Mouse (Mus musculus) midbrain, postnatal 0 days (tissue): ENCODE data around the gene Inava. TPM values are rescaled to one million over a fixed set of nuclear protein-coding genes. Genes with fewer than 3 reads are reported as not detected.

Experiments used
- ATAC-seq: fragments of 200-750 bp; cut with Nextera tagmentation; 2 replicates; pipeline ENCODE4 v1.8.0; 2017; ENCODE audit warnings: moderate number of reproducible peaks, mild to moderate bottlenecking, moderate TSS enrichment, moderate library complexity; ENCODE audit not compliant: low FRiP score
- DNase-seq: peaks from one replicate; pipeline ENCODE4 v3.0.0-alpha.2; 2015; ENCODE audit warnings: low spot score
- H3K27ac ChIP-seq: fragments of 300-500 bp; sonication (generic); 2 replicates; pipeline ENCODE4 v1.5.1; 2014; ENCODE audit warnings: low read depth, mild to moderate bottlenecking, low read length, mixed read lengths
- H3K27me3 ChIP-seq: fragments of 300-500 bp; sonication (generic); 2 replicates; pipeline ENCODE4 v1.6.1; 2014; ENCODE audit warnings: low read length, control low read depth, mixed read lengths; ENCODE audit not compliant: insufficient read depth
- H3K36me3 ChIP-seq: fragments of 300-500 bp; sonication (generic); 2 replicates; pipeline ENCODE4 v1.6.1; 2014; ENCODE audit warnings: low read length, control low read depth, mixed read lengths; ENCODE audit not compliant: insufficient read depth
- H3K4me1 ChIP-seq: fragments of 300-500 bp; sonication (generic); 2 replicates; pipeline ENCODE4 v1.6.1; 2014; ENCODE audit warnings: mild to moderate bottlenecking, control low read depth, antibody characterized with exemption, low read length, mixed read lengths; ENCODE audit not compliant: insufficient read depth
- H3K4me2 ChIP-seq: fragments of 300-500 bp; sonication (generic); 2 replicates; pipeline ENCODE4 v1.6.1; 2014; ENCODE audit warnings: low read depth, mild to moderate bottlenecking, low read length, mixed read lengths; ENCODE audit not compliant: poor library complexity, severe bottlenecking
- H3K4me3 ChIP-seq: fragments of 300-500 bp; sonication (generic); 2 replicates; pipeline ENCODE4 v1.5.1; 2014; ENCODE audit warnings: low read depth, mild to moderate bottlenecking, low read length, moderate library complexity
- H3K9ac ChIP-seq: fragments of 300-500 bp; sonication (generic); replicated peaks from 2 replicates; pipeline ENCODE4 v1.6.1; 2014; ENCODE audit warnings: mild to moderate bottlenecking, low read length, moderate library complexity, mixed read lengths; ENCODE audit not compliant: poor library complexity, severe bottlenecking
- H3K9me3 ChIP-seq: fragments of 300-500 bp; sonication (generic); 2 replicates; pipeline ENCODE4 v1.6.1; 2016; ENCODE audit warnings: low read length, control low read depth
- CTCF ChIP-seq: IDR thresholded peaks from 2 replicates; pipeline ENCODE4 v1.5.1; 2016; ENCODE audit warnings: antibody characterized with exemption, mild to moderate bottlenecking
- WGBS: fragments of 180-500 bp; shearing (Covaris S2); extraction: QIAGEN DNeasy Blood & Tissue Kit; methylation state at CpG from one replicate; pipeline ENCODE4 v1.1.7; 2014; 5-methylcytosine and 5-hydroxymethylcytosine counted together
- polyA plus RNA-seq: library from polyadenylated mRNA; unstranded; fragments of >200 nt; fragmentation: Nextera tagmentation; extraction: Ambion mirVana; gene quantifications from 2 replicates; pipeline ENCODE4 v1.2.1, GENCODE M21; 2015
- total RNA-seq: library from RNA; depleted of rRNA; stranded (reverse); fragments of >200 nt; gene quantifications from 2 replicates; pipeline ENCODE4 v1.2.3, GENCODE M21; 2014

Gene Inava
- total and polyA plus RNA-seq, 2 experiments from 2014 or later = 2.2 to 5.2 TPM

DNA sequence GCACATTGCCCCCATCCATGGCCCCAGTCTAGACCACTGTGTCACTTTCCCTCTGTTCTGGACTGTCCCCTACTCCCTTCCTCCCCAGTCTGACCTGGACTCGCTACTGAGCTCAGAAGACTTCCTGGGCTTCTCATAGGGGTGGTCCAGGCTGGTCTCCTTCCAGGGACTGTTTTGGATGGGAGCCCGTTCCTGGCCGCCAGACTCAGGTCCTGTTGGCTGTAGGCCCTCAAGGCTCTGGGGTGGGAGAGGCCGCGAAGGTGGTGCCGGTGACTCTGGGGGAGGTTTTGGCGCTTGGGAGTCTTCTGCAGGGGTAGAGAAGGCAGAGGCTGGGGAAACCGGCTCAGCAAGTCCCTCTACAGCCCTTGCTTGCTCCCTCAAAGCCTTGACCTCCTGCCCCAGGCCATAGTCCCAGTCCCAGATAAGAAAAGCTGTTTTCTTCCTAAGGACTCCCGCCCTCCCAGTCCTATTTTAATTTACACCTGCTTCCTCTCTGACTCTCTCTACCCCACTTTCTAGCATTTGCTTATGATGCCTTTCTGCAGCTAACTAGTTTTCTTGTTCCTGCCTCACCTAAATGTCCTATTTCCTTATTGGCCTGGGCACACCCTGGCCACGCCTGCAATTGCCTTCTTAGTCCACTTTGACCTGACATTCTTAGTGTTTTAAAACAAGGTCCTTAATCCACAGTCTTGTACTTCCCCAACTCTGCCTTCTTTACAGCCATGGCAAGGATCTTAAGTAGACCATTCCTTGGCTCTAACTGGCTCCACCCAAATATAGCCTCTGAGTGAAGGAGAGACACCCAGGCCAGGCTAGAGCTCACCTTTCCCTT lies 13.8 kb downstream of the Inava start:
- no peak for TF ChIP-seq CTCF
- 85% methylated on average over 10 of the region's 10 CpGs for WGBS
- no peaks in the 10 kb centered on the region for H3K36me3 ChIP-seq
- no peak overlapping the region for H3K4me3 ChIP-seq
- no peak overlapping the region for H3K4me2 ChIP-seq
- ATAC-seq = no peak
- no peak overlapping the region for H3K27ac ChIP-seq
- no peak overlapping the region for H3K9ac ChIP-seq
- no peak for DNase-seq
- H3K27me3 ChIP-seq = no peaks in the 10 kb centered on the region
- H3K9me3 ChIP-seq = no peaks in the 10 kb centered on the region
- 0 out of 2 replicates have a peak, but pooled peaks cover 4% of the 10 kb centered on the region for H3K4me1 ChIP-seq

DNA sequence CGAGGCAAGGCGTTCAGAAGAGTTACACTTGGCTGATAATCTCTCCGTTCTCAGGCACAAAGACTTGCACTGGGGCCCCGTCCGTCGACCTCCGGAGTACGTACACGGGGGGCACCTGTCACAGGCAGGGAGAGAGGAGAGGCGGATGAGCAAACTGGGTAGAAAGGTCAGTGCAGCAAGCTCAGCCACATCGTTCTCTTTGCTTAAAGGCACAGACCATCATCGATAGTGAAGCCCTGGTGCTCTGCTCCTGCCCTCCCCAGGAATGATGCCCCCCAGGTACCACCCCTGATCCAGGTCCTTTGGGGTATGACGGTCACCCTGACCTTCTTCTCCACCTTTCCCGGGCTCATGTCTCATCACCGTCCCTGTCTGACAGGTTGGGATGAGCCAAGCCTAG lies 19.8 kb downstream of the Inava start:
- no peak for ATAC-seq
- no peaks in the 10 kb centered on the region for H3K27me3 ChIP-seq
- H3K9ac ChIP-seq = no peak overlapping the region
- WGBS = 71% methylated on average over 15 of the region's 15 CpGs
- no peak for DNase-seq
- H3K27ac ChIP-seq = no peak overlapping the region
- no peak for TF ChIP-seq CTCF
- no peaks in the 10 kb centered on the region for H3K9me3 ChIP-seq
- H3K4me3 ChIP-seq = no peak overlapping the region
- H3K4me1 ChIP-seq = no peaks in the 10 kb centered on the region
- H3K36me3 ChIP-seq = no peaks in the 10 kb centered on the region
- H3K4me2 ChIP-seq = no peak overlapping the region

DNA sequence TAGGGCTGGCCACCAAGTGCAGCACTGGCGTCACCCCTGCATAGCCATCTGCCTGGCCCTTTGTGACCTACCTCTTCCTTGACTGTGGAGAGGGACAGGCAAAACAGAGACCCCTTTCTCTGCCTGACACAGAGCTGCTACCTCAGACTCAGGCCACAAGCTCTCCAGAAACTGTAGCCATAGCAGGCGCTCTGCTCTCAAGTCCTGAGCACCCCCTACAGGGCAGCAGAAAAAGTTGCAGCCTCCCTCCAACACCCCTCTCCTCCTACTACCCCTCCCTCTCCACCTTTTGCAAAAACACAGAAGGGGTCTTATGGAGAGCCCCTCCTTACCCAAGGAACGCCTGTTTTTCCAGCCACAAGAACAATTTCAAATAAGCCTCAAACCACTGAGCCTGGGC lies 21.3 kb downstream of the Inava start, which contains the start of gene Mroh3:
Gene Mroh3, minus strand, starts transcription at position 26 of the 400 bp plus-strand sequence.
- no peak within 1 kb of the TSS for H3K9ac ChIP-seq
- no peaks in the 10 kb centered on the region for H3K9me3 ChIP-seq
- peak; percentile 72 for TF ChIP-seq CTCF
- 54% methylated on average over 3 of the region's 3 CpGs for WGBS
- H3K4me2 ChIP-seq = no peak within 1 kb of the TSS
- H3K27ac ChIP-seq = no peak within 1 kb of the TSS
- no peak for ATAC-seq
- DNase-seq = peak; percentile 60
- no peaks in the 10 kb centered on the region for H3K27me3 ChIP-seq
- H3K4me3 ChIP-seq = no peak within 1 kb of the TSS
- no peaks in the 10 kb centered on the region for H3K4me1 ChIP-seq
- H3K36me3 ChIP-seq = no peaks in the 10 kb centered on the region

DNA sequence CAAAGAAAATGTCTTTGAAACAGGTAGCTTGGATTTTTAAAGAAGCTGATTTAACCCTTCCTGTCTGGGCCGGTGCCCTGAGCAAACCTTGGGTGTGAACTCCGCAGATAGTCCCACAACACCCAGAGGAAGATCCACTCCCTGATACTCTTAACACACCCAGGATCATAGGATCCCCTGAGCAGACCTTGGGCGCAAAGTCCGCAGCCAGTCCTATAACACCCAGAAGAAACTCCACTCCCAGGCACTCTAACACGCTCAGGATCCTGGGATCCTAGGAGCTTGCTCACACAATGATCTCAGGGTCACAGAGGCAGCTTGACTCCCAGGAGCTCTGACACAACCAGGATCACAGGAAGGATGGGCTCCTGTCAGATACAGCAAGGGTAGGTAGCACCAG lies 44.0 kb downstream of the Inava start:
- Histone ChIP-seq H3K4me3 (no peak overlapping the region), H3K4me1 (no peaks in the 10 kb centered on the region), H3K9me3 (no peaks in the 10 kb centered on the region), H3K36me3 (no peaks in the 10 kb centered on the region), H3K27ac (no peak overlapping the region), H3K27me3 (no peaks in the 10 kb centered on the region), H3K4me2 (no peak overlapping the region), H3K9ac (no peak overlapping the region)
- TF ChIP-seq CTCF = no peak
- DNase-seq (no peak), ATAC-seq (no peak)
- WGBS = 94% methylated on average over 5 of the region's 5 CpGs

DNA sequence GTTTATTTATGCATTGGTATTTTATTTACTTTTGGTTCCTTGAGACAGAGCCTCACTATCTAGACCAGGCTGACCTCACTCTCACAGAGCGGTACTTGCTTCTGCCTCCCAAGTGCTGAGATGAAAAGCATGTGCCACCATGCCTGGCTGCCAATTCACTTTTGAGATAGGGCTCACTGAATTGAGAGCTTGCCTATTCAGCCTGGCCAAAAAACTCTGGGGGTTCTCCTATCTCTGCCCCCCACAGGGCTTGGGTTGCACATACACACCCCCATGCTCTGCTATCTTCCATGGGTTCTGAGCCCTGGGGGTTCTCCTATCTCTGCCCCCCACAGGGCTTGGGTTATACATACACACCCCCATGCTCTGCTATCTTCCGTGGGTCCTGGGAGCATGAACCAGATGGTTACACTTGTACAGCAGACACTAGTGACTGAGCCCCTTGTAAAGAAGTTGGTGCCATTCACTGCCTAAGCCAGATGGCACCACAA lies 54.5 kb downstream of the Inava start:
- 68% methylated on average over 2 of the region's 2 CpGs for WGBS
- DNase-seq = no peak
- no peaks in the 10 kb centered on the region for H3K9me3 ChIP-seq
- no peak overlapping the region for H3K4me3 ChIP-seq
- no peak overlapping the region for H3K4me2 ChIP-seq
- H3K27me3 ChIP-seq = no peaks in the 10 kb centered on the region
- TF ChIP-seq CTCF = no peak
- ATAC-seq = no peak
- peaks cover 20% of the 10 kb centered on the region for H3K36me3 ChIP-seq
- H3K4me1 ChIP-seq = no peaks in the 10 kb centered on the region
- no peak overlapping the region for H3K27ac ChIP-seq
- H3K9ac ChIP-seq = no peak overlapping the region

DNA sequence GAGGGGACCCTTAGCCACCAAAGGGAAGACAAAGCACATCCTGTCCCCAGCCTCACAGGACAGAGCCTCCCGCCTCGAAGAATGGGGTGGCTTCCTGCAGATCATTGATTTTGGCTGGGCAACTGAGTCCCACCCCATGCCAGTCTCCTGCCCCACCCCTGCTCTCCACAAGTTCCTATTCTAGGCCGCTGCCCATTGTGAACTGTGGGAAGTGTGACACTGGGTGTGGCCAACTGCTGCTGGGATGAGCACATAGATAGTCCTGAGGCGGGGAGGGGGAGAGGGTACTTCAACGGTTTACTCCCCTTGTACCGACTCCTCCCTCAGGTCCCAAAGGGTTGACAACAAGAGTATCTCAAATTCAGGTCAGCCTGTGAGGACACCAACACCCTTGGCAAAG lies 55.3 kb downstream of the Inava start:
- Histone ChIP-seq H3K36me3 (peaks cover 27% of the 10 kb centered on the region), H3K4me2 (no peak overlapping the region), H3K4me3 (no peak overlapping the region), H3K27me3 (no peaks in the 10 kb centered on the region), H3K9ac (no peak overlapping the region), H3K27ac (no peak overlapping the region), H3K4me1 (no peaks in the 10 kb centered on the region; the same call in 1 of the 2 replicates), H3K9me3 (no peaks in the 10 kb centered on the region)
- no peak for ATAC-seq
- WGBS = 68% methylated on average over 6 of the region's 6 CpGs
- no peak for TF ChIP-seq CTCF
- DNase-seq = no peak
